Mouse (Mus musculus) C2C12 (cell line): ENCODE data around the gene Fam181a.

Experiments used
- CTCF ChIP-seq: IDR thresholded peaks from one replicate; pipeline ENCODE4 v1.5.1; 2011; ENCODE audit not compliant: control insufficient read depth, insufficient read depth, insufficient read length
- MAX ChIP-seq: IDR thresholded peaks from one replicate; pipeline ENCODE4 v1.6.1; 2011; ENCODE audit warnings: mild to moderate bottlenecking, control low read depth
- MYOD1 ChIP-seq: IDR thresholded peaks from one replicate; pipeline ENCODE4 v1.6.1; 2011; ENCODE audit warnings: low read depth; ENCODE audit not compliant: control insufficient read depth, insufficient read length
- USF1 ChIP-seq: IDR thresholded peaks from one replicate; pipeline ENCODE4 v1.6.1; 2011; ENCODE audit warnings: low read depth, mild to moderate bottlenecking, control low read depth, moderate library complexity

GRCm38 (mm10) chr12:103302960-103303359, 7.8 kb upstream of the Fam181a start:
- TF ChIP-seq USF1: no peak
- no peak for TF ChIP-seq CTCF
- no peak for TF ChIP-seq MAX
- no peak for TF ChIP-seq MYOD1
